Mouse (Mus musculus) urinary bladder, postnatal 36 days (tissue): ENCODE measurements at regions not wholly inside any gene's neighbourhood (a gene's known extent, or its start where the extent isn't known, plus 50 kb on each side); places are given as distances from the start of the nearest gene placed in this dataset.
"Not testable (repeated sequence)": the region's sequence is repeated elsewhere in the genome, so short reads cannot be mapped to it uniquely, and the experiment has no call there.

Experiments used
- DNase-seq, 2 experiments: peaks; one replicate each; pipeline ENCODE4 v3.0.0; 2022; ENCODE audit warnings: low spot score in 2 of 2, mixed read lengths in 1 of 2

DNA sequence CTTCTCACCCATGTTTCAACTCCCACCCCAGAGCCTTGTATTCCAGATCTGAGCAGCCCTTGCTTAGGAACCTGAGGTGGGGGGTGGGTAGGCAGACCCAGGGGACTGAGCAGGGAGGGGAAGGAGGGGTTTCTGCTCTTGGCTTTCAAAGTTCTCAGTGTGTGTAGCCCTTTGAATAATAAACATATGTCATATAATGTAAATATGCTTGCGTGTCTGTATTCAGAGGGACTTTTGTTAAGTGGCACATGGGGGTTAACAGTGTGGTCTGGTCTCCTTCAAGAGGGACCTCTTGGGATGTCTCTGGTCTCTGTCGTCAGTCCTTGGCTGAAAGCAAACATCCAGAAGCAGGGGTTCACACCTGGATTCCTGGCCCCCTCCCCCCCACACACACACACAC lies 149.1 kb upstream of the Rtl1 start:
- no peak for DNase-seq

DNA sequence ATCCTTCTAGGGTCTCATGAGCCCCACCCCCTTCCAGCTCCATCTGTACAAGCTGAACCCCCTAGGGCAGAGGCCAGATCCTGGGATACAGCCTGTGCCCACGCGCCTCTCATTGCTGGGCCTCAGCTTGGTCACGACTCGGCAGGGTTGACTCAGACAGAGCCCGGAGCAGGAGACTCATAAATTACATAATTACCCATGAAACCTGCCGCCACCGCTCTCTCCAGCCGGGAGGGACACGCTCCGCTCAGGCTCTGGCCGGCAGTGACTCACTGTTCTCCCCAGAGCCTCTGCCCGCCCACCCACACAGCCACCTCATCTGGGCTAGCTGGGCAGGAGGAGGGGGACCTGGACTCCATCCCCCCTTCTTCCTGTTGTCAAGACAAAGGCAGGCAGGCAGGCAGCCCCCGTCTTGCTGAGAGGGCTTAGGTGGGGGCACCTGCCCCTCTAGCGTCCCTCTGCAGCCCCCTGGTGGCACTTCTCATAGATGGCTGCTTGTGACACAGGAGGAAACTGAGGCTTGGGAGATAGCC lies 149.6 kb upstream of the Rtl1 start:
- DNase-seq: peak; percentile 49 to 63

DNA sequence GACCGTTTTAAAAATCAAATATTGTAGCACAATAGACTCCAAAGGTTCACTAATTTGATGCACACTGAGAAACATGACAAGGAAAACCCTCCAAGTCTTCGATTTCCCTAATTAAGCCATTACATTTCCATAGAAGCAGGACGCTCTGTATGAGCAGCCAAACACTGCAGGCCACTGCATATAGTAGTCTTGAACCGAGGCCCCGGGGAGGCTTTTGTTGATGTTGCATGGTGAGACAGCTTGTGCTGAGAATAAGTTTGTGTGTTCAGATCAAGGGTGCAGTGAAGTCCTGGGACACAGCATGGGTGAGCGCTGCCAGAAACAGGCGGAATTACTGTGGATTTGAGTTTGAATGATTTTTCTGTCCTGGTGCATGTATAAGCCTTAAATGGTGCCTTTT lies 154.9 kb upstream of the Rtl1 start:
- DNase-seq: no peak

DNA sequence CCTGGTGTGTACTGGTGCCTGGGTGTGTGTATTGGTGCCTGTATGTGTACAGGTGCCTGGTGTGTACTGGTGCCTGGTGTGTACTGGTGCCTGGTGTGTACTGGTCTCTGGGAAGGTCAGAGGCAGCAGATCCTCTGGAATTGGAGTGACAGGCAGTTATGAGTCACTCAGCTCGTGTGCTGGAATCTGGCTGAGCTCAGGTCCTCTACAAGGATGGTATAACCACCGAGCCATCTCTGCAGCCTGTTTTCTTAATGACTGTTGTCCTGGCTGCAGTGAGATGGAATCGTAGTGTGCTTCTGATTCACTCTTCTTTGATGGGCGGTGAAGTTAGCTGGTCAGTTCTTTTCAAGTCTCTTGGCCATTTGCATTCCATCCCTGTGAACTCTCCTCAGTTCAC lies 164.2 kb upstream of the Rtl1 start:
- no peak for DNase-seq

DNA sequence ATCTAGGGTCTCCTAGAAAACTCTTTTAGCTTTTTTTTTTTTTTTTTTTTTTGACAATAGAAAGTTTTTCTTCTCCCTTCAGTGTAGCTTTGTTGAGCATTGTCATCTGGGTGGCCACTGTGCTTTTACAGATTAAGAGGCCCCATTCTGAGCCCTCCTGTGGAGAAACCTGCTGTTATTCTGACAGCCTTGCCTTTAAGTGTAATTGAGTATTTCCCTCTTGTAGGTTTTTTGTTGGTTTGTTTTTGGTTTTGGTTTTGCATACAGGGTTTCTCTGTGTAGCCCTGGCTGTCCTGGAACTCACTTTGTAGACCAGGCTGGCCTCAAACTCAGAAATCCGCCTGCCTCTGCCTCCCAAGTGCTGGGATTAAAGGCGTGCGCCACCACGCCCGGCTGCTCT lies 166.5 kb upstream of the Rtl1 start:
- not testable (repeated sequence) for DNase-seq

DNA sequence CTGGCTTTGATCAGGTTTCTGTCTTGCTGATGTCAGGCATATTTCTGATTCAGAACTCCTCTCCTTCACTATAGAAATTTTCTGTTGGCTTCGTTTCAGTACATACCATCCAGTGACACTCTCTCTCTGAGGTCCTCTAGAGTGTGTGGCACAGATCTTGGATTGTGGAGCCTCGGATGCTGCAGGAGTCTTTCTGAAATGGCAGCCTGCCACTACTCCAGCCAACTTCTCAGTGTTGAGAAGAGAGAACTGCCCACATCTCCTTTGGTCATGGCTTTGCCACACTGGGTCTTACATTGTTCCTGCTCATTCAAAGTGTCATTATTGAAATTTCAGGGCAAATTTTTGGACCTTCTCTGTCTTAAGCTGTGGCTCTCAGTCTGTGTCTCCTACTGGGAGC lies 172.4 kb upstream of the Rtl1 start:
- no peak for DNase-seq

DNA sequence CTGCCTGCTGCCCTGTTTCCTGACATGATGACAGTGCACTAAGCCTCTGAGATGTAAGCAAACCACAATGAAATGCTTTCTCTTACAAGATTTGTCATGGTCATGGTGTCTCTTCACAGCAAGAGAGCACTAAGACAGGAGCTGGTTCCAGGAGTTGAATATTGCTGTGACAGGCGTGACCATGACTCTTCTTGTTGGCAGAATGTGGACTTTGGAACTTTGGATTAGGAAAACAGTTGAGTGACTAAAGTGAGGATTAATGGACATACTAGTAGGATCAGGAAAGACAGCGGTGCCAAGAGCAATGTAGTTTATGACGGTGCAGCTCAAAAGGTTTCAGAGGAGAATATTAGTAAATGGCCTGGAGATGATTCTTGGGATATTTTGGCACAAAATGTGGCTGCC lies 173.8 kb upstream of the Rtl1 start:
- DNase-seq: no peak

DNA sequence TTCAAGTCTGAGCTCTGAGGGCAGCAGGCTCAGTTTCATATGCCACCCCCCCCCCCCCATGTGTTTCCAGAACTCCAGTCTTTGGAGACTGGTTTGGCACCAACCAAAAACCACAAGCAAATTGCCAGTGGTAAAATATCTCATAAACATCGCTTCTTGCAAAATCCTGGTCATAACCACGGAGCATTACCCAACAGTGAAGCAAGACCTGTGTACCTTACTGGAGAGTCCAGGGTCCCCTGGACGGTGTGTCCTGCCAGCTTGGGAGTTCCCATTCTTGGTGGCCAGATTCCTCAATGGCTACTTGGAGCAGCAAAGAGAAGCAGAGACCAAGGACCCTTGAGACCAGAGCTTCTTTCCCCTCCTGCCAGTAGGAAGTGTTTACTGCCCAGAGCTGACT lies 198.7 kb upstream of the Rtl1 start:
- peak in 1 of 2 experiments; percentile 55 for DNase-seq

DNA sequence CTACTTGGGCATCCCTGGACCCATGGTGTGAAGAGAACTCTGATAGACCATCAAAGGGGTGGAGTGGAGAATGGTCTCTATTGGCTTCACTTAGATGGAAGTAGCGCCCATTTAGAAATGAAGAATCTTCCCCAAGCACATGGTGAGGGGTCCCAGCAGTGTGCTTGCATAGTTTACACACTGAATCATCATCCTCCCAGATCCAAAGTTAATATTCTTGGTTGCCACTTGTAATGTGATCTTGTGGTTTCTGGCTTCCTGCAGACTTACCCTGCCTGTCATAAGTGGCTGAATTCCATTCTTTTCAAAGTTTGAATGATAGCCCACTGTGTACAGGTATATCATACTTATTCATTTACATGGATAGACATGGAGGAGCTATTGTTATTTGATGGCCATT lies 199.3 kb upstream of the Rtl1 start:
- no peak for DNase-seq

DNA sequence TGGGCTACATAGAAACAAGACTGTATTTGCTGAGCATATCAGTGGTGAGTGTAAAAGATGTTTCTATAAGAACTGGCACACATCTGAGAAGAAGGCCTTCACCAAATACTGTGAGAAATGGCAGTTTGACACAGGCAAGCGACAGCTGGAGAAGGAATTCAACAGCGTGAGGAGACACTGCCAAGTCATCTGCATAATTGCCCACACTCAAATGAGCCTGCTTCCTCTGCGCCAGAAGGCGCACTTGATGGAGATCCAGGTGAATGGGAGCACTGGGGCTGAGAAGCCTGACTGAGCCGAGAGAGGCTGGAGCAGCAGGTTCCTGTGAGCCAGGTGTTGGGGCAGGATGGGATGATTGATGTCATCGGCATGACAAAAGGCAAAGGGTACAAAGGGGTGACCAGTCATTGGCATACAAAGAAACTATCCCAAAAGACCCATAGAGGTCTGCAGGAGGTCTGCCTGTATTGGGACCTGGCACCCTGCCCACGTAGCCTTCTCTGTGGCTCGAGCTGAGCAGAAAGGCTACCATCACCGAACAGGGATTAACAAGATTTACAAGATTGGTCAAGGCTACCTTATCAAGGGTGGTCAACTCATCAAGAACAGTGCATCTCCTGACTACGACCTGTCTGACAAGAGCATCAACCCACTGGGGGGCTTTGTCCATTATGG lies 227.2 kb upstream of the Rtl1 start:
- no peak for DNase-seq

DNA sequence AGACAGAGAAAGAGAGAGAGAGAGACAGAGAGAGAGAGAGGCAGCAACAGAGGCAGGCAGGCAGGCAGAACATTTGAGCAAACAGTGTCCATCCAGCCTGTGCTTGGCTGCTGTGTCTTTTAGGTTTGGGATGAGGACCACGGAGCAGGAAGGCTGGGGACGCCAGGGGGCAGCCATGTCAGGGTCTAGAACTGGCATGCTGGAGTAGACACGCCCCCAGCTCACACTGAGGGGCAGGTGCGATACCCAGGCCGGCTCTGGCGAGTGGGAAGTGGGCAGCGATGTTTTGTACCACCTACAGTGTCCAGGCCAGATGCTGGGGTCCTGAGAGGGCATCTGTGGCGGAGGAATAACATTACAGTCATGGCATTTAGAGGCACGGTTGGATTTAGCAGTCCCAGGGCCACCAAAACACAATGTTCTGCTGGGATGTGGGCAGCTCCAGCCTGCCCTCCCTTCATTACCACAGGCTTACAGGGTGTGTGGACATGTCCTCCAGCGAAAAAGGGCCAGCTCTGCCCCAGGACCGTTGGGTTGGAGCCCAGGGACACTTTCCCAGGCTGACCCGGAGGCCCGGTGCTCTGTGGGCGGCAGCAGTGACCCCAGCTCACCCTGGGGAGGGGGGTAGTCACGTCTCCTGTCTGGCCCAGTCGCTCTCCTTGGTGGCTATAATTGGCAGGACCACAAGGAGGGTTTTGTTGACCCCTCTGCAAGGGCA lies 230.3 kb upstream of the Rtl1 start:
- DNase-seq: peak in 1 of 2 experiments; percentile 22

DNA sequence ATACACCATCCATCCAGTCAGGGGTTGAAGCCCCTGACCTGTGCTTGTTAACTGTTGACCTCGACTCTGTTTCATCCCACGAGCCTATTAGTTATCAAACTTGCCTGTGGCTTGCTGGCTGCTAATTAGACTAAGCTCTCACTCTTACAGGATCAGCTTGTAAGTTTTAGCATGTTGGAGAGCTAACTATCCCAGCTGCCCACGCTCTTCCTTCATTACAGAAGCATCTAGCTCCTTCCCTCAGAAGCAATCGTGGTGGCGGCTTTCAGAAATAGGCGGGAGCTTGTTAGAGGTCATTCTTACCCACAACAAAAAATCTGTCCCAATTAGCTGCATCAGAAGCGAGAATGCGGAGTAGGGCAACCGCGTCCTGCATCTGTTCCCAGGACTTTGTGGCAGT lies 232.8 kb upstream of the Rtl1 start:
- DNase-seq: no peak

DNA sequence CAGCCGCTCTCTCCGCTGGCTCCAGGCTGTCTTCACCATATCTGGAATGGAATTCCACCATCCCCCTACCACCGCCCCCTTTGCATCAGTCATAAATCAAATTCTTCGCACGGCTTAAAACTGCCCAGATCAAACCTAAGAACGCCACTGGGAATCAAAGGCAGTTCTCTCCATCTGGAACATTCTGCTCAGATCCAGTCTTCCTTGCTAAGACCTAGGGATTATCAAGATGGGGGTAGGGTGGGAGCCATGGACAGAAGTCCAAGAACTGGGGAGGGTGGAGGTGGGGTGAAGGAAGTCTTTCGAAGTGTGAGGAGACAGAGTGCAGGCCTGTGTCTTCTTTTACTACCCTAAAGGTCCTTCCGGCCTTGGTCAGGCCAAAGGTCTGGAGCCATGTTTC lies 236.4 kb upstream of the Rtl1 start:
- no peak for DNase-seq

DNA sequence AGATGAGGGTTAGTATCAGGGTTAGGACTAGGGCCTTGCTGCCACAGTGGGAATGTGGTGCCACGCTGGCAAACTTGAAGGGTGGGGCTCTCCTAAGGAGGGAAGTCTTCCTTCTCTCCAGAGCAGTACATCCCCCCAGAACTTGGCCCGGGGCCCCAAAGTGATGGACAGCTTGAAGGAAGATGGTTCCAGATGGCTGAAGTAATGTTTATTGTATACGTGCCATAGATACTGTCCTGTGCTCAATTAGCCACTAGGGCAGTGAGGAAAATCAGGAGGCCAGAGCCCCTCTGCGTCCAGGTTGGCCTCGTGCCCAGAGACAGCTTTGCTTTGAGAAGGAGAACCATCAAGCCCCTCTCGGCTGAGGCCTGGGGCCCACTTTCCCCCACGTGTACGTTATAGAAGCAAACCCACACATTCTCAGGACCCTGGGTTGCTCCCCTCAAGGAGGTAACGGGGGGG lies 239.0 kb upstream of the Rtl1 start:
- DNase-seq: no peak

DNA sequence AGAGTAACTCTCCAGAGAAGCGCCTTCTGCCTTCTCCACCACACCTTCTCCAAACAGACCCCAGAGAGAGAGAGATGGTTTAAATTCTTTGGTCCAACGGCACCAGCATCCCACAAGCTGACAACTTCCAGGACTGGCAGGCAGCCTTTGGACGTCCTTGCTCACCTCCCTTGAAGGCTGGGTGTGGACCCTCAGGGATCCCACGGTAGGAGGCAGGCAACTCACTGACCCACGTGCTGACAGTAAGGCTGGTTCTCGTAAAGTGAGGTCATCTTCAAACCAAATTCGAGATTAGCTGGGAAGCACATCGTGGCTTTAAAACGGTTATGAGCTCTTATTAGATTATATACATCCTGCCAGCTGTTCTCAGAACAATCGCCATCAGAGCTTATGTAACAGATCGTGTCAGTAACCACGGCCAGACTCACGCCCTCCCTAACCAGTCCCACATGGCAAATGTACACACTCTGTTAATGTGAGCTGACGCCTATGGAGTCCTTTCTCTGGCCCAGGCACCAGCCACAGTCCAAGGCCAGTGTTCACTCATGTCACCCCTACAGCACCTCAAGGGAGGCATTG lies 239.9 kb upstream of the Rtl1 start:
- DNase-seq: no peak

DNA sequence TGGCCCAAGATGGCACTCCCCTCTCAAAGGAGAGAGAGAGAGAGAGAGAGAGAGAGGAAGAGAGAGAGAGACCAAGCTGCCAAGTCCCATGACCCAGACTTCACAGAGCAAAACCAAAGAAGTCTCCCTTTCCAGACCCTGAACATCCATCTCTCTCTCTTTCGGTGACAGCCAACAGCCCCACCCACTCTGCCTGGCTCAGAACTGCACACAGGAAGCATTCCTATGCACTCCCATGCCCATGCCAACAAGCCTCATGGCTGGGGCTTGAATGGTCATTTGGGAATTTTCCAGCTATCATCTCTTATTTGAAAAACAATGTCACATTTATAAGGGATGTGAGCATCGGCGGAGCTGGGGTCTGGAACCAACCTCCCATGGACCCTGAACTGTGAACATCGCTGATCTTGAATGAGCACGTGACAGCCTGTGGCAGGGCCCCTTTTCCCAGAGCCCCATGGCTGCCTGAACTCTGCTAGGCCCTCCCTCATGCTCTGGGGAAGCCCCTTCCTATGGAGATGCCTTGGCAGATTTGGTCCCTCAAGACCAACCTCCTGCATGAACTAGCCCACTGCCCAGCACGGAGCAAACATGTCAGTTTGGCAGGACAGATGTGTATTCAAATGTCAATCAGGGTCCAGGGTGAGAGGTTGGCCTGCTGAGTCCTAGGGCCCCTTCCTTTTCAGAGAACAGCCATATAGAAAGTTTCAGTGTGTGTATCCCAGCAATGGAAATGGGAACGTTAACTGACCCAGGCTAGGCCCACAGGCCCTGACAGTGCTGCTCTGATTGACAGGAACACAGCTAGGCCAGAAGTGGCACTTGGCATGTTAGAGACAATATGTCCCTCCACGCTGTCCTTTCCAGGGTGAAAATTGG lies 244.8 kb upstream of the Rtl1 start:
- DNase-seq: no peak

DNA sequence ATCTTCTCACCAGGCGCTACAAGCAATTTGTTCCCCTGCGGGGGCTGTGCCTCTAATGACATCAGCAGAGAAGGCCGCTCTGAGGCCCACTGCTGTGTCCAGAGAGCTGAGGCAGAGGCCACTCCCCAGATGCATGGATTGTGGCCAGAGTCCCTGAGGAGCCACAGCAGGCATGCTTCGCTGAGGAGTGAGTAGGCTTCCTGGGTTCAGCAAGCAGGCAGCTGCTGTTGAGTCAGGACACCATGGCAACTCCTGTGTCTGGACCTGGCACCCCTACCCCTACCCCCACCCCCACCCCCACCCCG lies 245.4 kb upstream of the Rtl1 start:
- DNase-seq: no peak

DNA sequence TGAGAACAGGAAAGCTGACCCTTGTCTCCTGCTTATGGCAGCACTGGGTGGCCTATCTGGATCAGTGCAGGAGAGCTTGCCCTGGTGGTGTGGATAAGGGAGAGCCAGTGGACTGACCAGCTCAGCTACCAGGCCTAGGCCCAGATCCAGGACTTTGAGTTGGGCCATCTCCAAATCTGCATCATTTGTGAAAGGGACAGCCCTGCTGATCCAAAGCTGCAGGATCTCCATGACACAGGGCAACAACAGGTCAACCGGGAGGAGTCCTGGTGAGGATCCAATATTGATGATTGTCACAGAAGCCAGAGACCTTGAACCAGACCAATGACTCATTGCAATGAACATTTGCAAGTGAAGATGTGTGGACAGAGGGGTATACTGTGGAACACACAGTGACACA lies 256.2 kb upstream of the Rtl1 start:
- DNase-seq: no peak

DNA sequence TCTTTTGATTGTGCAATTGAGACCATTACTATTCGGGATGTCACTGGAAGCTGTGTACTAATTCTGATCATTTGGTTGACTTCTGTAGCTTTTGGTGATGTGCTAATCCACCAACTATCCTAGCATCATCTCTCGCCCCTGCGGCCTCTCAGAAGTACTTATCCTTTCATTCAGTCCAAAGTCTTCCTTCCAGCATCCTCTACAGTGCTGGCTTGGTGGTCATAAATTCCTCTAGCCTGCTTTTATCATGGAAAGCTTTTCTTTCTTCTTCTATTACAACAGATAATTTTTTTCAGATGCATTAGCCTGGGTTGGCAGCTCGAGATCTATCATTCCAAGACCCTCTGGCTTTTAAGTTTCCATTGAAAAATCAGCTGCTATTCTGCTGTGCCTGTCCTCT lies 257.6 kb upstream of the Rtl1 start:
- DNase-seq: no peak

DNA sequence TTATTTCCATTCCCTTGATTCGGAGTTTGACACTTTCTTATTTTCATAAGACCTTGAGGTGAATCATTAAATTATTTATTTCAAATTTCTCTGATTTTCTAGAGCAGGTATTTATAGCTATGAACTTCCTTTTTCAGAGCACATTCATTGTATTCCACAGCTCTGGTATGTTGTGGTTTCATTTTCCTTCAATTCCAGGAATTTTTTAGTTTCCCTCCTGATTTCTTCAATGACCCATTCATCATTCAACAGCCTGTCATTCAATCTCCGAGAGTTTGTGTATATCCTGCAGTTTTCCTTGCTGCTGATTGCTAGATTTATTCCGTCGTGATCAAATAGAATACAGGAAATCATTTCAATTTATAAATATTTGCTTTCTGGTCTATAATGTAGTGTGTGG lies 264.7 kb upstream of the Rtl1 start:
- no peak for DNase-seq

DNA sequence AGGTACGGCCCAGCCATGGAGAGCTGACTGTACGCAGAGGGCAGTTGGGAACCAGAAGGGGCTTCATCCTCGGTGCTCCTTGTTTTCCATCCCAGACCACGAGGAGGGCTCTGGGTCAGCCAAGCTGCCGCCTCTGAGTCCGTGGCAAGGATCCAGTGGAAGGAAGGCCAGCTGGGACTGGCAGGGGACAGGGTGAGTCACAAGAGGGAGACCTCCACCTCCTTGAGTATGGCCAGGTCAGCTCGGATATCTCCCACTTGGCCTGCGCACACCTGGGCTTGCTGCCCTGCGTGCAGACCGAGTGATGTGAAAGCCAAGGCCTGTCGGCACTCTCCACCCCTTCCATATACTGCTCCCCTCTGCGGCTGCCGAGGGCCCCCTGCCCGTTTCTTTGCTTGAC lies 270.9 kb upstream of the Rtl1 start:
- no peak for DNase-seq

DNA sequence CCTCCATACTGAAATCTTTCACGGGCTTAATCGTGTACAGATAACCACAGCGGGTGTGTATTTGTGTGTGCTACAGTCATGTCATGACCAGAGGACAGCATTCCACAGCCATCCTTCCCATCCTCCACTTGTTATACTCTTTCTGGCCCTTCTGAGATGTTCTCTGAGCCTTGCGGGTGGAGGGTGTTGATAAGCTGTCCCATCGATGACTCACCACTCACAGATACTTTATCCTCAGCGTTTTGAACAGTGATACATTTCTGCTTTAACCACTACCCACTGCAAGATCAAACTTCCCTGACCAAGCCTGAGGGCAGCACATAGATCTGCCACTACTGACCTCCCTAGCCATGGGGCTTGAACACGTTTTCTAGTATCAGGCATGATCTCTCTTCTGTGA lies 274.3 kb upstream of the Rtl1 start:
- no peak for DNase-seq
